Mouse (Mus musculus) lung, embryonic 16.5 days (tissue): ENCODE data around the gene Orai3. TPM values are rescaled to one million over a fixed set of nuclear protein-coding genes. Genes with fewer than 3 reads are reported as not detected.

Experiments used
- ATAC-seq: fragments of 200-750 bp; cut with Nextera tagmentation; 2 replicates; pipeline ENCODE4 v1.8.0; 2017; ENCODE audit warnings: low read depth, mild to moderate bottlenecking, moderate library complexity
- H3K27ac ChIP-seq: fragments of 300-500 bp; sonication (generic); 2 replicates; pipeline ENCODE4 v1.5.1; 2014; ENCODE audit warnings: mild to moderate bottlenecking, control low read depth, low read length
- H3K27me3 ChIP-seq: fragments of 300-500 bp; sonication (generic); 2 replicates; pipeline ENCODE4 v1.6.1; 2014; ENCODE audit warnings: low read depth, low read length, mixed read lengths; ENCODE audit not compliant: control insufficient read depth, insufficient read depth
- H3K36me3 ChIP-seq: fragments of 300-500 bp; sonication (generic); 2 replicates; pipeline ENCODE4 v1.6.1; 2014; ENCODE audit warnings: low read length; ENCODE audit not compliant: control insufficient read depth, insufficient read depth
- H3K4me1 ChIP-seq: fragments of 300-500 bp; sonication (generic); replicated peaks from 2 replicates; pipeline ENCODE4 v1.6.1; 2014; ENCODE audit warnings: low read length, mixed read lengths; ENCODE audit not compliant: control insufficient read depth, insufficient read depth
- H3K4me2 ChIP-seq: fragments of 300-500 bp; sonication (generic); 2 replicates; pipeline ENCODE4 v1.6.1; 2014; ENCODE audit warnings: low read depth, low read length, control low read depth
- H3K4me3 ChIP-seq: fragments of 300-500 bp; sonication (generic); 2 replicates; pipeline ENCODE4 v1.5.1; 2014; ENCODE audit warnings: mild to moderate bottlenecking, low read length, control low read depth
- H3K9ac ChIP-seq: fragments of 300-500 bp; sonication (generic); 2 replicates; pipeline ENCODE4 v1.6.1; 2014; ENCODE audit warnings: low read length, control low read depth
- H3K9me3 ChIP-seq: fragments of 300-500 bp; sonication (generic); 2 replicates; pipeline ENCODE4 v1.6.1; 2016; ENCODE audit warnings: low read length; ENCODE audit not compliant: control insufficient read depth
- WGBS: fragments of 180-500 bp; shearing (Covaris S2); extraction: QIAGEN DNeasy Blood & Tissue Kit; methylation state at CpG from one replicate; pipeline ENCODE4 v1.1.7; 2014; 5-methylcytosine and 5-hydroxymethylcytosine counted together
- polyA plus RNA-seq: library from polyadenylated mRNA; unstranded; fragments of >200 nt; fragmentation: Nextera tagmentation; extraction: Ambion mirVana; gene quantifications from 2 replicates; pipeline ENCODE4 v1.2.1, GENCODE M21; 2015

Orai3 gene
- polyA plus RNA-seq, 1 experiment from 2014 or later: 29.1 TPM

DNA sequence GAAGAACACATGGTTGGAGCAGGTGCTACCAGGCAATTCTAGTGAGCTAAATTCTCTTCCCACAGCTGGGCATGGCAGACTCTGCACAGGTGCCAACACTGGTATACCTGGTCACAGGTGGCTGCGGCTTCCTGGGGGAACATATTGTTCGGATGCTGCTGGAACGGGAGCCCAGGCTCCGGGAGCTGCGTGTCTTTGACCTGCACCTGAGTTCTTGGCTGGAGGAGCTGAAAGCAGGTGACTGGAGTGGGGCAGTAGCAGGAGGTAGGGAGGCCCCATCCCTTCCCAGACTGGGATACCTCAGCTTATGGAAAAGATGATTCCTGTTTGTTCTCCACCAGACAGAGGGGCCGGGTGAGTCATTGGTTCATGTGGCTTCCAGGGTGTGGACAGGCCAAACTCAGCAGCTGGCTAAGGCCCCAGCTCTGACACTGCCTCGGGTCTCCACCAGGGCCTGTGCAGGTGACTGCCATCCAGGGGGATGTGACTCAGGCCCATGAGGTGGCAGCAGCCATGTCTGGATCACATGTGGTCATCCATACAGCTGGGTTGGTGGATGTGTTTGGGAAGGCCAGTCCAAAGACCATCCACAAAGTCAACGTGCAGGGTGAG is 31.5 kb downstream of the Orai3 start:
- WGBS: 87% methylated on average over 8 of the region's 8 CpGs
- Histone ChIP-seq H3K4me2 (peak overlapping the region; percentile 45), H3K9me3 (no peaks in the 10 kb centered on the region), H3K27me3 (no peaks in the 10 kb centered on the region), H3K9ac (peak overlapping the region; percentile 58), H3K27ac (no peak overlapping the region; the same call in 1 of the 2 replicates), H3K36me3 (peaks cover 32% of the 10 kb centered on the region), H3K4me1 (peaks cover 6% of the 10 kb centered on the region), H3K4me3 (peak overlapping the region; percentile 28)
- ATAC-seq: no peak

DNA sequence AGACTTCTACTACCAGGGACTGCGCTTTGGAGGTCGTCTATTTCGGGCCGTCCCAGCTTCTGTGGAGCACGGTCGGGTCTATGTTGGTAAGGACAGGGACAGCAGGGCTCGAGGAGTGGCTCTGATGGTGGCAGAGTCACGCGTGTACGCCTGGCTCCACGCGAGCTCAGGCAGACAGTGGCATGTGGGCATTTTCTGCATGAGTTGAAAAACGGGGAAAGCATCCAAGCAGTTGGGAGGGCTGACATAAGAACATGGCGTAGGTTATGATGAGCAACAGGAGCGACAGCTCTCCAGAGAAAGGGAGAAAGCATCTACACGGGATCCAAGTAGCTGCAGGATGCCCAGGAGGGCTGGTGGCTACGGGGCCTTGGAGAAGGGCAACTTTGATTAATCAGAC is 32.7 kb downstream of the Orai3 start:
- H3K27ac ChIP-seq: no peak overlapping the region
- no peak overlapping the region for H3K4me3 ChIP-seq
- no peak for ATAC-seq
- WGBS: 88% methylated on average over 17 of the region's 17 CpGs
- H3K4me1 ChIP-seq: peaks cover 6% of the 10 kb centered on the region
- H3K9me3 ChIP-seq: no peaks in the 10 kb centered on the region
- peaks cover 22% of the 10 kb centered on the region for H3K36me3 ChIP-seq
- no peak overlapping the region for H3K9ac ChIP-seq
- H3K27me3 ChIP-seq: no peaks in the 10 kb centered on the region
- no peak overlapping the region for H3K4me2 ChIP-seq

DNA sequence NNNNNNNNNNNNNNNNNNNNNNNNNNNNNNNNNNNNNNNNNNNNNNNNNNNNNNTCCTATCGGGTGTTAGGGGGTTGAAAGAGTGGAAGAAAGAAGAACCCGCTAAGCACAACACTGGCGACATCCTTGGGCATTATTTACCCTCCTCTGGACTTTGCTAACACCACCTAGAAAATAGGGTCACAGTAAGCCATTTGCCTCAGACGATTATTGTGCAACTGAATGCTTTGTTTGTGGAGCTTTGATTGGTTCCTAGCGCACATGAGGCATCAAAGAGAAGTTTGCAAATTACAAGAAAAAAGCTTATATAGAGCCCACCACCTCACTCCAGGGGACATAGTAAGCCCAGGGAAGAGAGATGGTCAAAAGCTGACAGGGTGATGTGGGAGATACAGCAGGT is 39.2 kb downstream of the Orai3 start:
- 59% methylated on average over 5 of the region's 5 CpGs for WGBS
- ATAC-seq: no peak
- Histone ChIP-seq H3K9ac (no peak overlapping the region), H3K27ac (no peak overlapping the region), H3K4me2 (no peak overlapping the region), H3K27me3 (no peaks in the 10 kb centered on the region), H3K4me1 (no peaks in the 10 kb centered on the region), H3K36me3 (no peaks in the 10 kb centered on the region), H3K9me3 (no peaks in the 10 kb centered on the region), H3K4me3 (no peak overlapping the region)

DNA sequence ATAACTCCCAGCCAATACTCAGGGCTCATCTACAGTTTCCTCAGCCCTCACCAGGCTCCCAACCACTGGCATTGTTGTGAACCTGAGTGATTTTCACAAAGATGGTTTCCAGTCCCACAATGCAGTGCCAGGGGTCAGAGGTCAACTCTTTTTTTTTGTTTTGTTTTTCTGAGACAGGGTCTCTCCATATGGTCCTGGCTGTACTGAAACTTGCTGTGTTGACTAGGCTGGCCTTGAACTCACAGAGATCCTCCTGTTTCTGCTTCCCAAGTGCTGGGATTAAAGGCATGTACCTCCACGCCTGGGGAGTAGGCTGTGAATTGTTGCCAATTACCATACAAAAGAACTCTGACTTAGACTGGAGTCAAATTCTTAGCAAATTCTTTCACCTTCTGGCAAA is 40.2 kb downstream of the Orai3 start:
- WGBS: 89% methylated on average over 1 of the region's 1 CpGs
- H3K27me3 ChIP-seq: no peaks in the 10 kb centered on the region
- H3K9ac ChIP-seq: no peak overlapping the region
- no peak overlapping the region for H3K4me2 ChIP-seq
- H3K27ac ChIP-seq: no peak overlapping the region
- no peak for ATAC-seq
- H3K36me3 ChIP-seq: no peaks in the 10 kb centered on the region
- no peaks in the 10 kb centered on the region for H3K4me1 ChIP-seq
- H3K9me3 ChIP-seq: no peaks in the 10 kb centered on the region
- H3K4me3 ChIP-seq: no peak overlapping the region

DNA sequence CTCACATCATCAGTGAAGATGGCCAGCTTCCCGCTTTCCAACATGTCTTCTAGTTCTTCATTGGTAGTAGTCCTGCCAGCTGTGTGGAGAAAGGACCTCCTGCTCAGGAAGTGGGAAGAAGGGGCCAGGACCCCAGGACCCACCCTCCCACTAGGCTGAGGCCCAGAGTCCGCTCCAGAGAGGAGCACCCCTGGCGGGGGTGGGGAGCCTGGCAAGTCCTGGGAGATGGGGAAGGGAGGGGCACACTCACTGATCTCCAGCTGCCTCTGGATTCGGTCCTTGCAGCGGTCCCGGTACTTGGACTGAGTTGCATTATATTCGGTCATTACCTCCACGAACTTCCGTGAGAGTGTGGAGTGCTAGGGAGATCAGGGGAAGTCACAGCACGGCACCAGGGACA is 41.0 kb downstream of the Orai3 start:
- WGBS: 76% methylated on average over 10 of the region's 10 CpGs

DNA sequence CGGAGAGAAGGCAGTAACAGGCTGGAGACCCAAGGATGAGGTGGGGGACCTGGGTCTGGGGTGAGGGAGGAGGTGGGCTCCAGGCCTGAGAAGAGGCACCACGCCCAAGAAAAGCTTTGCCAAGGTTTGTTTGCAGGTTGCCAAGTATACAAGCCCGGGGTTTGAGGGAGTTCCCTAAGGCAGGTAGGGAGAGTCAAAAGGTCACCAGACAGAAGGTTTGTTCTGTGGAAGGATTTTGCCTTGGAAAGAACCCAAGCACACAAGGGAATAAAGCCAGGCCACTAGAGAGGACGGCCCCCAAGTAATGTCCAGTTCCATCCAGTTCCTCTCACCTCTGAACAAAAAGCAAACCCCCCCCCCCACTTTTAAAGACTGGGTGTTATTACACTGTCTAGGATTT is 41.6 kb downstream of the Orai3 start:
- Histone ChIP-seq H3K27me3 (no peaks in the 10 kb centered on the region), H3K4me2 (no peak overlapping the region), H3K4me3 (no peak overlapping the region), H3K27ac (no peak overlapping the region), H3K9ac (no peak overlapping the region), H3K9me3 (no peaks in the 10 kb centered on the region), H3K4me1 (peaks cover 3% of the 10 kb centered on the region; the same call in 1 of the 2 replicates), H3K36me3 (no peaks in the 10 kb centered on the region)
- WGBS: 75% methylated on average over 4 of the region's 4 CpGs
- ATAC-seq: no peak

More for the DNA sequence above, 41.0 kb downstream of the Orai3 start:
- Histone ChIP-seq H3K4me1 (peaks cover under 1% of the 10 kb centered on the region; the same call in 1 of the 2 replicates), H3K4me3 (no peak overlapping the region), H3K9me3 (no peaks in the 10 kb centered on the region), H3K27ac (no peak overlapping the region), H3K4me2 (no peak overlapping the region), H3K9ac (no peak overlapping the region), H3K36me3 (no peaks in the 10 kb centered on the region), H3K27me3 (no peaks in the 10 kb centered on the region)
- ATAC-seq: no peak

DNA sequence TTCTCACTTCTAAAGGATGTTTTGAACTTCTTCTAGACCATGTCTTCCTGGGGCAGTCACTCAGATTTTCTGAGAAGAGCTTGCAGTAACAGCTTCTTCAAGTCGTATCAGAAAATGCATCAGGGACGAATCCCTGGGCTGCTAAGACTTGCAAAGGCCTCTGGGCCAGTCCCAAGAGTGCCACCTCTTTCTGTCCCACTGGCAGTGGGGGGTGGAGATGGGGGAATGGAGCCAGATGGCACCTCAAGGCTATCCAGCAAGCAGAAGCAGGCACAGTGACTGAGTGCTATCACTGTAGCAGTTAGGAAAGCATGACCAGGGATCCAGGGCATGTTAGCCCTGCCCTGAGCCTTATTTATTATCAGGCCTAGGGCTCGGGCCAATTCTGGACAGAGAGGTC is 42.7 kb downstream of the Orai3 start:
- no peaks in the 10 kb centered on the region for H3K9me3 ChIP-seq
- no peak overlapping the region for H3K9ac ChIP-seq
- H3K36me3 ChIP-seq: no peaks in the 10 kb centered on the region
- H3K27ac ChIP-seq: no peak overlapping the region
- H3K4me1 ChIP-seq: peaks cover 3% of the 10 kb centered on the region; the same call in 1 of the 2 replicates
- no peak overlapping the region for H3K4me3 ChIP-seq
- no peaks in the 10 kb centered on the region for H3K27me3 ChIP-seq
- WGBS: 76% methylated on average over 3 of the region's 3 CpGs
- no peak for ATAC-seq
- H3K4me2 ChIP-seq: no peak overlapping the region

DNA sequence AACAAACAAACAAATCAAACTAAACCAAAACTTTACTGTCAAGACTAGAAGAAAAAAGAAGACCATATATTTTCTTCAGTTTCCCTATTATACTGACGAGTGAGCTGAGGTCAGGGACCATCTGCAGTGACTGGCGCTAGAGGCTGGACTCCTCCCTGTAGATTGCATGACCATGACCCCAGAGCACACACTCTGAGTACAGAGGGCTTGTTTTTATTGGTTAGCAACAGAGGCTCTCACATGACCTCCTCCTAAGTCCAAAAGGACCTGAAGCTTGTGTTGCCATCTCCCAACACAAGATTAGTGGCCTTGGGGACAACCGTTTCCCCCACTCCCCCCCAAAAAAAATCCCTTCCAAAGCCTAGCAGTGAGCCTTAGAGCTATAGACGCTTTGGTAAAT is 44.2 kb downstream of the Orai3 start:
- no peak for ATAC-seq
- peaks cover 3% of the 10 kb centered on the region; the same call in 1 of the 2 replicates for H3K4me1 ChIP-seq
- H3K4me2 ChIP-seq: no peak overlapping the region
- H3K4me3 ChIP-seq: no peak overlapping the region
- no peak overlapping the region for H3K9ac ChIP-seq
- H3K27me3 ChIP-seq: no peaks in the 10 kb centered on the region
- no peaks in the 10 kb centered on the region for H3K9me3 ChIP-seq
- H3K27ac ChIP-seq: peak overlapping the region; percentile 1; the same call in 1 of the 2 replicates
- 59% methylated on average over 4 of the region's 4 CpGs for WGBS
- H3K36me3 ChIP-seq: no peaks in the 10 kb centered on the region

DNA sequence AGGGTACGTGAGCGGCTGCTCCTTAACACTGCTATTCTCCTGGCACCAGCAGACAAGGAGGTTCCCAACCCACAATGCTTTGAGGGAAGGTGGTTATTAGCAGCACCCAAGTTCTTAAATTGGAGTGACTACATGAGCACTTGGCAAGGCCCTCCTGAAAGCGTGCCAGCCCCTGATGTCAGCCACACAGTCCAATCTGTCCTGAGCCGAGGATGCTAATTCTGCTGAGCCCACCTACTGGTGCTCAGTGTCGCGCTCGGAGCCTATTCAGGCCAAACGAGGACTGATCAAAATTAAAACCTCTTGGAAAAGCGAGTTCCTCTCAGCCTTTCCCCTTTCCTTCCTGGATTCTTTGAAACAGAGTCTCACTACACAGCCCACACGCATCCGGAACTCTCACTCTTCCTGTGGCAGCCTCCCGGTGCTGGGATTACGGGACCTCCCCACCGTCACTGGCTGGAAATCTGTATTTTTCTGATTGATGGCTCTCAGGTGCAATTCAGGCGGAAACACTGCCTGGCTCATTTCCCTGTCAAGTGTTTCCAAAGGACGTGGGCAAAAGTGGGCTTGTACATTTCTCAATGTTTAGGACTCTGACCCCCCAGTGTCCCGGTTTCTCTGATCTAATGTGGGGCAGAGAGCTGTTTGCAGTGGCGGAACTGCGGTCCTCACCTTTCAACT is 44.8 kb downstream of the Orai3 start:
- Histone ChIP-seq H3K36me3 (no peaks in the 10 kb centered on the region), H3K9ac (no peak overlapping the region), H3K4me1 (peaks cover 3% of the 10 kb centered on the region; the same call in 1 of the 2 replicates), H3K27ac (peak overlapping the region; percentile 1; the same call in 1 of the 2 replicates), H3K9me3 (no peaks in the 10 kb centered on the region), H3K4me2 (no peak overlapping the region), H3K4me3 (no peak overlapping the region), H3K27me3 (no peaks in the 10 kb centered on the region)
- ATAC-seq: peak; percentile 68; the same call in 1 of the 2 replicates
- WGBS: 62% methylated on average over 19 of the region's 19 CpGs
